Mouse (Mus musculus) myocyte (in vitro differentiated cells): ENCODE data around the gene Nkapd1. TPM values are rescaled to one million over a fixed set of nuclear protein-coding genes. Genes with fewer than 3 reads are reported as not detected.

Source experiments
- H3K27me3 ChIP-seq: one replicate; pipeline ENCODE4 v1.6.1; 2011; ENCODE audit not compliant: control insufficient read depth, insufficient read depth, insufficient read length
- H3K36me3 ChIP-seq: one replicate; pipeline ENCODE4 v1.6.1; 2011; ENCODE audit not compliant: control insufficient read depth, insufficient read depth
- H3K4me2 ChIP-seq: one replicate; pipeline ENCODE4 v1.6.1; 2011; ENCODE audit warnings: low read depth, control low read depth
- H3K4me3 ChIP-seq: one replicate; pipeline ENCODE4 v1.5.1; 2011; ENCODE audit warnings: mild to moderate bottlenecking, control low read depth, moderate library complexity
- H3K79me2 ChIP-seq: one replicate; pipeline ENCODE4 v1.6.1; 2011; ENCODE audit not compliant: control insufficient read depth, insufficient read depth
- H3ac ChIP-seq: one replicate; pipeline ENCODE4 v1.6.1; 2011; ENCODE audit not compliant: control insufficient read depth, insufficient read length
- CEBPB ChIP-seq: IDR thresholded peaks from 2 replicates; pipeline ENCODE4 v1.6.1; 2011; ENCODE audit warnings: mild to moderate bottlenecking, moderate library complexity; ENCODE audit not compliant: poor library complexity, insufficient read depth, severe bottlenecking
- E2F4 ChIP-seq: IDR thresholded peaks from one replicate; pipeline ENCODE4 v1.6.1; 2011; ENCODE audit warnings: mild to moderate bottlenecking, control low read depth, moderate library complexity; ENCODE audit not compliant: insufficient read depth
- MAX ChIP-seq: IDR thresholded peaks from one replicate; pipeline ENCODE4 v1.6.1; 2011; ENCODE audit warnings: low read depth, mild to moderate bottlenecking, control low read depth
- MYOD1 ChIP-seq, 3 experiments: IDR thresholded peaks; one replicate each; pipeline ENCODE4 v1.6.1; 2011; ENCODE audit warnings: control low read depth in 2 of 3, low read depth in 2 of 3, mild to moderate bottlenecking in 2 of 3, moderate library complexity in 1 of 3; ENCODE audit not compliant: insufficient read length in 2 of 3, control insufficient read depth in 1 of 3
- MYOG ChIP-seq, 3 experiments: IDR thresholded peaks; one replicate each; pipeline ENCODE4 v1.6.1; 2011; ENCODE audit warnings: control low read depth in 2 of 3, low read depth in 2 of 3, mild to moderate bottlenecking in 2 of 3; ENCODE audit not compliant: insufficient read length in 2 of 3, control insufficient read depth in 1 of 3, insufficient read depth in 1 of 3
- POLR2A ChIP-seq: IDR thresholded peaks from one replicate; pipeline ENCODE4 v1.6.1; 2011; ENCODE audit warnings: low read depth, mild to moderate bottlenecking, control low read depth, moderate library complexity; ENCODE audit not compliant: insufficient read length
- POLR2AphosphoS2 ChIP-seq: IDR thresholded peaks from one replicate; pipeline ENCODE4 v1.6.1; 2011; ENCODE audit warnings: low read depth, control low read depth; ENCODE audit not compliant: insufficient read length
- REST ChIP-seq: IDR thresholded peaks from one replicate; pipeline ENCODE4 v1.6.1; 2011; ENCODE audit warnings: mild to moderate bottlenecking, control low read depth, moderate library complexity; ENCODE audit not compliant: insufficient read depth, insufficient read length
- SRF ChIP-seq: IDR thresholded peaks from one replicate; pipeline ENCODE4 v1.6.1; 2011; ENCODE audit warnings: low read depth; ENCODE audit not compliant: control insufficient read depth, insufficient read length
- TCF12 ChIP-seq: IDR thresholded peaks from one replicate; pipeline ENCODE4 v1.6.1; 2011; ENCODE audit warnings: mild to moderate bottlenecking, control low read depth; ENCODE audit not compliant: poor library complexity, insufficient read depth, severe bottlenecking
- TCF3 ChIP-seq: IDR thresholded peaks from one replicate; pipeline ENCODE4 v1.6.1; 2011; ENCODE audit warnings: low read depth, control low read depth; ENCODE audit not compliant: insufficient read length
- USF1 ChIP-seq: IDR thresholded peaks from one replicate; pipeline ENCODE4 v1.6.1; 2011; ENCODE audit warnings: low read depth, mild to moderate bottlenecking, control low read depth, moderate library complexity
- polyA plus RNA-seq: library from polyadenylated mRNA; unstranded; fragments of >200 nt; fragmentation: generic; extraction: Trizol; gene quantifications from one replicate; pipeline ENCODE4 v1.2.1, GENCODE M21; 2012; ENCODE audit warnings: missing spikeins

Nkapd1 gene
- polyA plus RNA-seq, 1 experiment, result 4.8 TPM

- peaks cover 21% of the 10 kb centered on the region for H3K36me3 ChIP-seq
- peak overlapping the region; percentile 83 for H3ac ChIP-seq
- H3K27me3 ChIP-seq, result no peaks in the 10 kb centered on the region
- TF ChIP-seq CEBPB (no peak), E2F4 (no peak), TCF3 (no peak), USF1 (no peak), TCF12 (no peak)
- peak overlapping the region; percentile 77 for H3K4me2 ChIP-seq
- H3K4me3 ChIP-seq, result peak overlapping the region; percentile 78
- peaks cover 33% of the 10 kb centered on the region for H3K79me2 ChIP-seq
Measured at GRCm38 (mm10) chr9:50617794-50618330, 598 bp upstream of the Nkapd1 start.

- Histone ChIP-seq H3K79me2 (peaks cover 33% of the 10 kb centered on the region), H3ac (peak overlapping the region; percentile 83), H3K4me3 (peak overlapping the region; percentile 78), H3K4me2 (peak overlapping the region; percentile 95), H3K36me3 (peaks cover 29% of the 10 kb centered on the region), H3K27me3 (no peaks in the 10 kb centered on the region)
- TF ChIP-seq MAX, result no peak
- no peak for TF ChIP-seq CEBPB
- TF ChIP-seq POLR2A, result no peak
Measured at GRCm38 (mm10) chr9:50616161-50616560, 1.1 kb downstream of the Nkapd1 start.

GRCm38 (mm10) chr9:50612115-50612514 lies 5.1 kb downstream of the Nkapd1 start:
- H3K4me2 ChIP-seq, result no peak overlapping the region
- H3K27me3 ChIP-seq, result no peaks in the 10 kb centered on the region
- TF ChIP-seq MAX (no peak), TCF3 (no peak), MYOG (IDR thresholded peaks at IDR 0.05; ENCODE audit: control insufficient read depth in 1 of 3, insufficient read depth in 1 of 3, insufficient read length in 2 of 3, low read depth in 2 of 3) (no peak)
- no peak overlapping the region for H3ac ChIP-seq
- H3K36me3 ChIP-seq, result peaks cover 53% of the 10 kb centered on the region
- no peak overlapping the region for H3K4me3 ChIP-seq
- H3K79me2 ChIP-seq, result peaks cover 33% of the 10 kb centered on the region

GRCm38 (mm10) chr9:50604338-50604737 lies 12.9 kb downstream of the Nkapd1 start:
- Histone ChIP-seq H3K4me3 (peak overlapping the region; percentile 85), H3K4me2 (peak overlapping the region; percentile 70), H3K36me3 (peaks cover 41% of the 10 kb centered on the region), H3K27me3 (no peaks in the 10 kb centered on the region), H3K79me2 (peaks cover 39% of the 10 kb centered on the region), H3ac (peak overlapping the region; percentile 86)
- TF ChIP-seq MAX, result no peak
- TF ChIP-seq MYOG (IDR thresholded peaks at IDR 0.05; ENCODE audit: control insufficient read depth in 1 of 3, insufficient read depth in 1 of 3, insufficient read length in 2 of 3, low read depth in 2 of 3), result no peak
- no peak for TF ChIP-seq REST
- TF ChIP-seq POLR2A, result no peak
- no peak for TF ChIP-seq POLR2AphosphoS2

GRCm38 (mm10) chr9:50603998-50604324 lies 13.3 kb downstream of the Nkapd1 start:
- Histone ChIP-seq H3K27me3 (no peaks in the 10 kb centered on the region), H3K4me3 (peak overlapping the region; percentile 85), H3ac (peak overlapping the region; percentile 86), H3K36me3 (peaks cover 40% of the 10 kb centered on the region), H3K79me2 (peaks cover 39% of the 10 kb centered on the region), H3K4me2 (peak overlapping the region; percentile 70)
- no peak for TF ChIP-seq MYOD1 (IDR thresholded peaks at IDR 0.05; ENCODE audit: control insufficient read depth in 1 of 3, insufficient read length in 2 of 3, low read depth in 2 of 3)
- TF ChIP-seq USF1, result no peak
- no peak for TF ChIP-seq TCF12
- peak in 2 of 3 experiments; percentile 1 to 2 for TF ChIP-seq MYOG (IDR thresholded peaks at IDR 0.05; ENCODE audit: control insufficient read depth in 1 of 3, insufficient read depth in 1 of 3, insufficient read length in 2 of 3, low read depth in 2 of 3)

- Histone ChIP-seq H3ac (peak within 1 kb of the TSS; percentile 86), H3K4me2 (peak within 1 kb of the TSS; percentile 94), H3K4me3 (peak within 1 kb of the TSS; percentile 85), H3K79me2 (peaks cover 39% of the 10 kb centered on the region), H3K36me3 (peaks cover 40% of the 10 kb centered on the region), H3K27me3 (no peaks in the 10 kb centered on the region)
- TF ChIP-seq USF1 (no peak), POLR2AphosphoS2 (peak; percentile 98), E2F4 (peak; percentile 58), MYOG (IDR thresholded peaks at IDR 0.05; ENCODE audit: control insufficient read depth in 1 of 3, insufficient read depth in 1 of 3, insufficient read length in 2 of 3, low read depth in 2 of 3) (no peak), POLR2A (peak; percentile 100), CEBPB (0 out of 2 replicates have a peak, but pooled peaks have one; percentile 61), TCF12 (no peak), SRF (no peak), MAX (no peak), REST (no peak), TCF3 (no peak), MYOD1 (IDR thresholded peaks at IDR 0.05; ENCODE audit: control insufficient read depth in 1 of 3, insufficient read length in 2 of 3, low read depth in 2 of 3) (no peak)
Measured at GRCm38 (mm10) chr9:50603189-50603997, 13.9 kb downstream of the Nkapd1 start, which contains the start of the genes Sdhd and Timm8b. TSS of gene Sdhd (minus strand) at chr9:50603812. TSS of gene Timm8b (plus strand) at chr9:50603910.
